Mouse (Mus musculus): ENCODE measurements at regions not wholly inside any gene's neighbourhood (a gene's known extent, or its start where the extent isn't known, plus 50 kb on each side); places are given as distances from the start of the nearest gene placed in this dataset.
A peak's percentile ranks its signal among the peaks of the same experiment; 100 is the strongest.
"Not testable (repeated sequence)": the region's sequence is repeated elsewhere in the genome, so short reads cannot be mapped to it uniquely, and the experiment has no call there.

- DNase-seq (ENCODE audit: low spot score): no peak
These were observed 1255.7 kb upstream of the Nudt12 start for GRCm38 (mm10) chr17:60268846-60269245.

- no peak for DNase-seq (ENCODE audit: low spot score)
These were observed 1254.4 kb upstream of the Nudt12 start for GRCm38 (mm10) chr17:60267247-60268216.

GRCm38 (mm10) chr17:60255338-60255737, 1242.2 kb upstream of the Nudt12 start:
- not testable (repeated sequence) for DNase-seq (ENCODE audit: low spot score)

GRCm38 (mm10) chr17:60249923-60250322, 1236.8 kb upstream of the Nudt12 start:
- DNase-seq (ENCODE audit: low spot score): no peak

GRCm38 (mm10) chr17:60234519-60234918, 1221.3 kb upstream of the Nudt12 start:
- DNase-seq (ENCODE audit: low spot score): no peak

- DNase-seq (ENCODE audit: low spot score): no peak
These were observed 1183.8 kb upstream of the Nudt12 start for GRCm38 (mm10) chr17:60197004-60197403.

- no peak for DNase-seq (ENCODE audit: low spot score)
These were observed 1168.1 kb upstream of the Nudt12 start for GRCm38 (mm10) chr17:60181241-60181640.

- peak; percentile 81 for DNase-seq (ENCODE audit: low spot score)
These were observed 1167.5 kb upstream of the Nudt12 start for GRCm38 (mm10) chr17:60180646-60181045.

GRCm38 (mm10) chr17:60165592-60165991, 1152.4 kb upstream of the Nudt12 start:
- DNase-seq (ENCODE audit: low spot score): no peak

GRCm38 (mm10) chr17:60130589-60130988, 1117.4 kb upstream of the Nudt12 start:
- no peak for DNase-seq (ENCODE audit: low spot score)

- no peak for DNase-seq (ENCODE audit: low spot score)
These were observed 1085.6 kb upstream of the Nudt12 start for GRCm38 (mm10) chr17:60098763-60099162.

Data from adipocyte (in vitro differentiated cells).